Mouse (Mus musculus) B cell, adult 2 months (primary cell): ENCODE measurements around the gene Olfr1408.

Experiments
- DNase-seq, 2 experiments: peaks; one replicate each; pipeline ENCODE4 v3.0.0; 2022

Gene Olfr1408

DNA sequence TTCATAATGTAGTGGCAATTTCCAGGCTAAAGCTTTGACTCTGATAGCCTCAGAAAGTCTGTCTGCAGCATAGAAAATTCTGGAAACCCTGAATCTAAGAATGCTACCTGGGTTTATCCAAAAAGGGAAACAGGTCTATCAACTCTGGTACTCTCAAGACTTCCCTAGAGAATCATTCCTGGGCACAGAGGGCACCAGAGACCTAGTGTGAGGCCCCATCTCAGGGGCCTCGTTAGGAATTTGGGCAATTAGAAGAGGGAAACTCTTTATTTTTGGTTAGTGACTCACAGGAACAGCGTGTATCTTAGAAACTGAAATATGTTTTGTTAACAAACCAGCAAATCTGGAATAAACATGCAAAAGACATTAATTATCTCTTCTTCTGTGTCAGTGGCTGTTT lies at the start of gene Olfr1408:
Gene Olfr1408, minus strand, starts transcription at position 101 of the 400 bp plus-strand sequence.
- DNase-seq, result no peak

DNA sequence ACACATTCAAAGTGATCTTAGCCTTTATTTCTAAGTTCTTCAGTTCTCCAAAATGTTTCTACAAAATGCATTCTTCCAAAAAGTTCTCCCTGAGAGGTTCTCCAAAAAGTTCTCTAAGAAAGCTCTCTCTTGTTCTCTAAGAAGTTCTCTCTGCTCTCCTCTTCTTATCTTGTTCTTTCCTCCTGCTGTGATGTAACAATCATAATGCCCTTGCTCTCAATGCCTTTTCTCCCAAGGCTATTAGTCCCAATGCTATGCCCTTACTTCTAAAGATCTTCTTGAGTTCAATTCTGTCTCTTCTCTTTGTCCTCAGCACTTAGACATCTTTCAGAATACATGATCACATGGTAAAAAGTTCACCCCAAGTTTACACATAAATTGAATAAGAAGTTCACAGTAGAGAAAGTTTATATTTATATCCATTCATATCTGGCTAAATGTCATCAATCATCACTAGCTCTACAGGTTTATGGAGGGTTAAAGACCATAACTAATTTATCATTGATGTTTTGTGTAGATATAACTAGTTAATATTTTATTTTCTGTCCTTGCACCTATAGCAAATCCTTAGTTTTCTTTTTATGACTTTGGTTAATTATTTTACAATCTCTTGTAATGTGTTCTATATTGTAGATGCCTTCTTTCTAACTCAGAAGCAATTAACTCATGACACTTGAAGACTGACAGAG lies 37.1 kb upstream of the Olfr1408 start:
- no peak for DNase-seq
